Comparison of ENCODE assay signal across 22 mouse cellular contexts in the genomic region with DNA sequence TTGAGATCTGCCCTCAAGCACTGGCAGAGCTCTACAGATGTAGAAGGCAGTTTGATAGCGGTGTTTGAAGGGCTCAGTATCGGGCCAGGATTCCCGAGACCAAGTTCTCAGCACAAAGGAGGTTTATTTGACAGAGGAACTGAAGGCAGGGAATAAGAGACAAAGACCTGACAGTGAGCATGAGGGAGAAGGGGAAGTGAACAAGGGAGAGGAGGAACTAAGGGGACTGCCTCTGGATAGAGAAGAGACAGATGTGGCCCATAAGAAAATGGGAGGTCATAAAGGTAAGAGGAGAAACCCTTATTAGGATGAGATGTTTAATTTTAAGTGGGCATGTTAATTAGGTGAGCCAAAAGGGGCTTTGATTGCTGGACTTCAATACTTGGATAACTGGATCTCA. TPM values are rescaled to one million over a fixed set of nuclear protein-coding genes. Genes with fewer than 3 reads are reported as not detected.
DNase-seq lines count a peak whose midpoint lies in the region; ATAC-seq lines count a peak whose summit lies in the region.
"Had no signal": no experiment of that assay in that cellular context is flagged by ENCODE, and none has a peak within 500 bp of the region (broad histone marks: within the 10 kb centered on the region; RNA-seq: fewer than 3 reads in every experiment).

No protein-coding gene starts in this region.

- H3K9ac ChIP-seq in neural tube, embryonic 13.5 days = no peak overlapping the region
- H3K9ac ChIP-seq in neural tube, embryonic 15.5 days (replicated peaks) = no peak overlapping the region
- H3K9ac ChIP-seq in intestine, embryonic 16.5 days (ENCODE audit: low read depth, low read length) = no peak overlapping the region
- H3K9ac ChIP-seq: embryonic facial prominence, embryonic 12.5 days; forebrain, embryonic 13.5 days; forebrain, embryonic 15.5 days had no signal

- H3K4me3 ChIP-seq in heart, embryonic 10.5 days = no peak overlapping the region
- H3K4me3 ChIP-seq in neural tube, embryonic 13.5 days = no peak overlapping the region
- no peak overlapping the region for H3K4me3 ChIP-seq in neural tube, embryonic 15.5 days (replicated peaks)
- H3K4me3 ChIP-seq in intestine, embryonic 16.5 days (ENCODE audit: low read length) = no peak overlapping the region
- H3K4me3 ChIP-seq: embryonic facial prominence, embryonic 10.5 days; embryonic facial prominence, embryonic 12.5 days; forebrain, embryonic 13.5 days; forebrain, embryonic 15.5 days had no signal

- ATAC-seq in neural tube, embryonic 13.5 days (ENCODE audit: low read depth) = no peak
- no peak for ATAC-seq in neural tube, embryonic 15.5 days (ENCODE audit: low FRiP score)
- ATAC-seq in granulocyte monocyte progenitor cell, adult 5-6 weeks (replicated peaks; ENCODE audit: poor library complexity, severe bottlenecking) = peak; percentile 73; the same call in 1 of the 2 replicates
- ATAC-seq in megakaryocyte progenitor cell, adult 5-6 weeks (replicated peaks; ENCODE audit: poor library complexity) = peak; percentile 57
- no peak for ATAC-seq in intestine, embryonic 16.5 days
- ATAC-seq: forebrain, embryonic 13.5 days; forebrain, embryonic 15.5 days had no signal

- H3K27me3 ChIP-seq in heart, embryonic 10.5 days (ENCODE audit: insufficient read depth, poor library complexity, severe bottlenecking) = peaks cover 3% of the 10 kb centered on the region; the same call in 1 of the 2 replicates
- no peaks in the 10 kb centered on the region for H3K27me3 ChIP-seq in neural tube, embryonic 13.5 days
- no peaks in the 10 kb centered on the region for H3K27me3 ChIP-seq in neural tube, embryonic 15.5 days (replicated peaks)
- H3K27me3 ChIP-seq in intestine, embryonic 16.5 days (replicated peaks; ENCODE audit: control insufficient read depth, insufficient read depth, low read length) = no peaks in the 10 kb centered on the region
- H3K27me3 ChIP-seq: embryonic facial prominence, embryonic 12.5 days; forebrain, embryonic 13.5 days; forebrain, embryonic 15.5 days had no signal

- 78% methylated on average over 3 of the region's 3 CpGs for WGBS in heart, embryonic 10.5 days
- WGBS in neural tube, embryonic 13.5 days = 84% methylated on average over 3 of the region's 3 CpGs
- 68% methylated on average over 3 of the region's 3 CpGs for WGBS in neural tube, embryonic 15.5 days
- 88% methylated on average over 3 of the region's 3 CpGs for WGBS in intestine, embryonic 16.5 days

- H3K4me1 ChIP-seq in heart, embryonic 10.5 days = no peaks in the 10 kb centered on the region
- H3K4me1 ChIP-seq in neural tube, embryonic 13.5 days (replicated peaks) = peaks cover 12% of the 10 kb centered on the region
- peaks cover 12% of the 10 kb centered on the region for H3K4me1 ChIP-seq in neural tube, embryonic 15.5 days
- 0 out of 2 replicates have a peak, but pooled peaks cover 3% of the 10 kb centered on the region for H3K4me1 ChIP-seq in intestine, embryonic 16.5 days (ENCODE audit: control insufficient read depth, insufficient read depth, low read length)
- H3K4me1 ChIP-seq: forebrain, embryonic 13.5 days; forebrain, embryonic 15.5 days had no signal

- no peak overlapping the region for H3K4me2 ChIP-seq in neural tube, embryonic 13.5 days
- no peak overlapping the region for H3K4me2 ChIP-seq in neural tube, embryonic 15.5 days
- no peak overlapping the region for H3K4me2 ChIP-seq in intestine, embryonic 16.5 days (ENCODE audit: low read depth, low read length)
- H3K4me2 ChIP-seq: embryonic facial prominence, embryonic 12.5 days; forebrain, embryonic 13.5 days; forebrain, embryonic 15.5 days had no signal

- H3K36me3 ChIP-seq in heart, embryonic 10.5 days = peaks cover 2% of the 10 kb centered on the region; the same call in 1 of the 2 replicates
- no peaks in the 10 kb centered on the region for H3K36me3 ChIP-seq in neural tube, embryonic 13.5 days
- H3K36me3 ChIP-seq in neural tube, embryonic 15.5 days = no peaks in the 10 kb centered on the region
- H3K36me3 ChIP-seq in intestine, embryonic 16.5 days (ENCODE audit: control insufficient read depth, insufficient read depth, low read length) = no peaks in the 10 kb centered on the region
- H3K36me3 ChIP-seq: embryonic facial prominence, embryonic 12.5 days; forebrain, embryonic 15.5 days had no signal

- H3K27ac ChIP-seq in heart, embryonic 10.5 days = no peak overlapping the region
- 0 out of 2 replicates have a peak overlapping the region, but pooled peaks have one; percentile 5 for H3K27ac ChIP-seq in neural tube, embryonic 13.5 days (replicated peaks)
- H3K27ac ChIP-seq in neural tube, embryonic 15.5 days (replicated peaks) = no peak overlapping the region
- H3K27ac ChIP-seq in intestine, embryonic 16.5 days (ENCODE audit: low read length) = no peak overlapping the region
- H3K27ac ChIP-seq: embryonic facial prominence, embryonic 10.5 days; embryonic facial prominence, embryonic 12.5 days; forebrain, embryonic 13.5 days; forebrain, embryonic 15.5 days had no signal

- DNase-seq in heart, embryonic 10.5 days (ENCODE audit: low spot score) = peak; percentile 28
- no peak for DNase-seq in heart, adult 9 months (ENCODE audit: low spot score in 2 of 2)
- no peak for DNase-seq in kidney, adult 11 months
- DNase-seq: adrenal gland, adult 2 months; adrenal gland, postnatal 10 days; adrenal gland, postnatal 25 days; cerebellum, adult 11 months; cerebellum, adult 18-20 months; cerebellum, adult 8-10 months; cerebellum, adult 9-11 months; cerebellum, postnatal 14 days; cerebellum, postnatal 36 days had no signal

- no peaks in the 10 kb centered on the region for H3K9me3 ChIP-seq in heart, embryonic 10.5 days
- no peaks in the 10 kb centered on the region for H3K9me3 ChIP-seq in neural tube, embryonic 13.5 days
- H3K9me3 ChIP-seq in neural tube, embryonic 15.5 days (replicated peaks) = no peaks in the 10 kb centered on the region
- H3K9me3 ChIP-seq in intestine, embryonic 16.5 days (ENCODE audit: control insufficient read depth, low read length) = no peaks in the 10 kb centered on the region
- H3K9me3 ChIP-seq: embryonic facial prominence, embryonic 12.5 days; forebrain, embryonic 15.5 days had no signal

RNA-seq across cellular contexts. Expression of a gene that starts 36.5 kb away (rescaled TPM):
- 3.1 and 5.0 TPM in 2 replicates for polyA plus RNA-seq in heart, embryonic 10.5 days (2016; fragmentation: Nextera tagmentation; extraction: Ambion mirVana)
- 10.8 and 12.8 TPM in 2 replicates for polyA plus RNA-seq in neural tube, embryonic 13.5 days (2015; fragmentation: Nextera tagmentation; extraction: Ambion mirVana)
- polyA plus RNA-seq in neural tube, embryonic 15.5 days (2015; fragmentation: Nextera tagmentation; extraction: Ambion mirVana) = 6.8 and 7.0 TPM in 2 replicates
- total RNA-seq in granulocyte monocyte progenitor cell, adult 5-6 weeks (2014; fragmentation: Nextera tagmentation) = 8.7 and 13.1 TPM in 2 replicates
- 6.3 and 9.9 TPM in 2 replicates for total RNA-seq in granulocyte monocyte progenitor cell, adult 5-6 weeks (2017)
- 9.0 and 10.3 TPM in 2 replicates for total RNA-seq in megakaryocyte progenitor cell, adult 5-6 weeks (2015)
- total RNA-seq in megakaryocyte progenitor cell, adult 5-6 weeks (2017) = 4.7 and 6.6 TPM in 2 replicates
- polyA plus RNA-seq in intestine, embryonic 16.5 days (2015; fragmentation: Nextera tagmentation; extraction: Ambion mirVana) = 3.5 and 3.7 TPM in 2 replicates
- total RNA-seq: MEL had no signal

Comparison
In these comparisons a context has a peak if more than half of its experiments do, and no peak if none do; other contexts are left out.
1. ATAC-seq: peak in granulocyte monocyte progenitor cell, adult 5-6 weeks (single experiment) and megakaryocyte progenitor cell, adult 5-6 weeks (single experiment); none in neural tube, embryonic 13.5 days (single experiment), neural tube, embryonic 15.5 days (single experiment) and intestine, embryonic 16.5 days (single experiment).